Mouse (Mus musculus) CH12.LX (cell line): ENCODE results near the gene Tspan15.

Experiments
- CHD2 ChIP-seq: IDR thresholded peaks from 2 replicates; pipeline ENCODE4 v1.6.1; 2011; ENCODE audit warnings: low read length, improper control_type of control experiment
- CTCF ChIP-seq, 2 experiments: IDR thresholded peaks in 1 of 2; conservative IDR thresholded peaks in 1 of 2; 2 replicates each; pipeline ENCODE4 v1.5.1; 2011 to 2012; ENCODE audit warnings: low read depth in 2 of 2, low read length in 2 of 2, improper control_type of control experiment in 1 of 2, inconsistent platforms in 1 of 2, mild to moderate bottlenecking in 1 of 2, moderate library complexity in 1 of 2
- ELF1 ChIP-seq: IDR thresholded peaks from 2 replicates; pipeline ENCODE4 v1.6.1; 2014; ENCODE audit warnings: low read depth, mild to moderate bottlenecking, inconsistent platforms, low read length, improper control_type of control experiment
- EP300 ChIP-seq: IDR thresholded peaks from 2 replicates; pipeline ENCODE4 v1.6.1; 2011; ENCODE audit warnings: low read length, improper control_type of control experiment
- SIN3A ChIP-seq: IDR thresholded peaks from 2 replicates; pipeline ENCODE4 v1.6.1; 2012; ENCODE audit warnings: low read length, improper control_type of control experiment, inconsistent platforms
- SMC3 ChIP-seq: IDR thresholded peaks from 2 replicates; pipeline ENCODE4 v1.6.1; 2011; ENCODE audit warnings: low read depth, low read length, improper control_type of control experiment
- UBTF ChIP-seq: IDR thresholded peaks from 2 replicates; pipeline ENCODE4 v1.6.1; 2012; ENCODE audit warnings: low read depth, mild to moderate bottlenecking, inconsistent platforms, low read length, improper control_type of control experiment, moderate library complexity
- USF1 ChIP-seq: IDR thresholded peaks from 2 replicates; pipeline ENCODE4 v1.6.1; 2014; ENCODE audit warnings: low read depth, mild to moderate bottlenecking, inconsistent platforms, low read length, improper control_type of control experiment

DNA sequence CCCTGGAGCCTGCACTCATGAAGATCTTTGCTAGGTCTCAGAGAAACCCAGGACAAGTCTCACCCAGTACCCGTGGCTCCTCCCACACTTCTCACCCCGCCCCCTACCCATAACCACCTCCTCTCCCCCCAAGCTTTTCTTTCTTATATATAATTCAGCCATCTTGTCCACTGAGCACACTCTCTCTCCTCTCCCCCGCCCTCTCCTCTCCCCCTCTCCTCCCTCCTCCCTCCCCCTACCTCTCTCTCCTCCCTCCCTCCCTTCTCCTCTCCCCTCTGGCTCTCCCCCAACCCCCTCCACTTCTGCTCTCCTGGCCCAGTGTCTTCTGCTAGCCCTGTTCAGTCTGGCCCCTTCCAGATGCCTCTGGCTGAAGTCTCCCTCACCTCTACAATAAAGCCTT, 48.0 kb upstream of the Tspan15 start:
- TF ChIP-seq SIN3A (no peak), USF1 (no peak), UBTF (no peak), SMC3 (no peak), EP300 (no peak), ELF1 (no peak), CTCF (conservative IDR thresholded peaks at IDR 0.05 in 1 of 2, IDR thresholded peaks at IDR 0.05 in 1 of 2; ENCODE audit: low read depth in 2 of 2, low read length in 2 of 2) (no peak), CHD2 (no peak)
